Mouse (Mus musculus): ENCODE results near the gene Mpped2.
A peak's percentile ranks its signal among the peaks of the same experiment; 100 is the strongest.

Gene Mpped2

GRCm38 (mm10) chr2:106692783-106693701 is at the start of gene Mpped2:
Mpped2 (plus strand) TSS chr2:106693269.
- peak; percentile 53 for DNase-seq (ENCODE audit: low spot score)

DNA sequence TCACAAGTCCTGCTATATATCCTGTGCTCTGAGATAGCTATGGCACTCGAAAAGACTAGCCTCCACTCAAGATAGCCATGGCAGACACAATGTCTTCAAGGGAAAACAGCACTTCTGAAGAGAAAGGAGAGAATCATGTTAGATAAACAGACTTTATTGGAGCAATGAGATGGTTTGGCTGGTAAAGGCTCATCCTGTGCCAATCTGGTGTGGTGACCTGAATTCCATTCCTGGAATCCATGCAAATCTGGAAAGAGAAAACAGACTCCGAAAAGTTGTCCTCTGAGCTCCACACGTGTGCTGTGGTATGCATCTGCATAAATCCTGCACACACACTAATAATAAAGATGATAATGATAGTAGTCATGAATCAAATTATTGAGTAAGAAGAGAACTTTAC is 48.3 kb upstream of the Mpped2 start:
- DNase-seq (ENCODE audit: low spot score) = no peak

- peak; percentile 87 for DNase-seq (ENCODE audit: low spot score)
These were observed 43.1 kb upstream of the Mpped2 start for GRCm38 (mm10) chr2:106649686-106650570.

- DNase-seq (ENCODE audit: low spot score) = no peak
These were observed 40.9 kb upstream of the Mpped2 start for GRCm38 (mm10) chr2:106652151-106652550.

DNA sequence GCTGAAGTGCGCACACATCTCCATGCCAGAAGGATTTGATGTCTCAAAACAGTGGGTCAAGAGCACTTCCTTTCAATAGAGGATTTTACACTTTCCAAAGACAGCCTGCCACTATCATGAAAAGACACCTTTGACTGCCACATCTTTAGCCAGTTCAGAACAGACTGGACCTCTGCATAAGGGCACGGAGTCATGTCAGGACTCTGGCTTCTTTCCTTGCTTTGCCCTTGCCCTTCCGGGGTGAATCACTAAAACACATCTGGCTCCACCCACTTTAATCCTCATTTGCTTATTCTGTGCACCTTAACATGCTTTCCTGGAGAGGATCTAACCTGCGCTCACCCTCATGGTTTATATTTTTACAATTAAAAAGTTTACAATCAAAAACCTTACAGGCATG is 40.3 kb upstream of the Mpped2 start:
- no peak for DNase-seq (ENCODE audit: low spot score)

GRCm38 (mm10) chr2:106653261-106653660 is 39.8 kb upstream of the Mpped2 start:
- DNase-seq (ENCODE audit: low spot score) = no peak

- DNase-seq (ENCODE audit: low spot score) = no peak
These were observed 37.8 kb upstream of the Mpped2 start for GRCm38 (mm10) chr2:106655271-106655670.

GRCm38 (mm10) chr2:106665271-106665670 is 27.8 kb upstream of the Mpped2 start:
- no peak for DNase-seq (ENCODE audit: low spot score)

- DNase-seq (ENCODE audit: low spot score) = no peak
These were observed 18.8 kb upstream of the Mpped2 start for GRCm38 (mm10) chr2:106674319-106674718.

GRCm38 (mm10) chr2:106677449-106677848 is 15.6 kb upstream of the Mpped2 start:
- DNase-seq (ENCODE audit: low spot score) = no peak

- no peak for DNase-seq (ENCODE audit: low spot score)
These were observed 13.2 kb upstream of the Mpped2 start for GRCm38 (mm10) chr2:106679720-106680455.

DNA sequence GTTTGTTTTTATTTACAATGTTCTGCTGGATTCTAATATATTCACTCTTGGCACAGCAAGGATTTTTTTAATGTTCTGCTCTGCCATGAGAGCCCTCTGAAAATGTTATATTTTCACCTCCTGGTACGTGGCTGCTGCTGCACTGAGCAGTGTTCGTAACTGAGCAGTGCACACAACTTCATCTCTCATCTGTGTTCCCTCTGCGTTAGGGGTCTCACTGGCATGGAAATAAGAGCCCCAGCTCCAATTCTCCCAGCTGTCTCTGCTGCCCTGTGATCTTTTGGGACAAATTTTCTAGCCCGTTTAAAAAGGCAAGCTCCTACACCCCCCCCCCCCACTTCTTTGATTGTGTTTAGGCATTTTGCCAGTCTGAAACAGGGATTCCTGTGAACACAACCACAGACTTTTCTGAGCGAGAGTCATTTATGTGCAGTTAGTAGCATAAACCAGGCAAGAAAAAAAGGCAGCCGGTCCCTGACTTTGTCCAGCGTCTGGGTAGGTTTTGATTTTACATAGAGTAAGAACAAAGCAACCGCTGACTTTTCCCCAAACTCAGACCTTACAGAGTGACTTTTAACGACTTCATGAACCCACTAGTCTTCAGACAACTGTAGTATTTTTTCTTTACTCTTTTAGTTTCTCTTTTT is 9.8 kb upstream of the Mpped2 start:
- no peak for DNase-seq (ENCODE audit: low spot score)

- no peak for DNase-seq (ENCODE audit: low spot score)
These were observed 9.2 kb upstream of the Mpped2 start for GRCm38 (mm10) chr2:106683832-106684231.

- DNase-seq (ENCODE audit: low spot score) = no peak
These were observed 1.2 kb upstream of the Mpped2 start for GRCm38 (mm10) chr2:106691753-106692363.

DNA sequence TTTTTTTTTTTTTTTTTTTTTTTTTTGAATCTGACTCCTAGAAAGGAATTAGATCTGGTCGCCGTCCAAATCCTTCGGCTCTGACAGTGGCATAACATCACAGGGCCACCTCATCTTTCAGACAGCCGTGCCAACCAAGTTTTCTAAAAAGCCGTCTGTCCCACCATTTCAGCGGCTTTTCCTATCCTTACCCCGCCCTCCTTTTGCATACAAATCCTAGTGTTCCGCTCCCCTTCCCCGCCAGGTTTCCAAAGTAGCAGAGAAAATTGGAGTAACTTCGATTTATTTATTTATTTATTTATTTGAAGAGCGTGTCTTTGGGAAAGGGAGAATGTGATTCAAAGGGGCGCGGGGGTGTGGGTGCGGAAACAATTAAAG is 675 bp upstream of the Mpped2 start:
- no peak for DNase-seq (ENCODE audit: low spot score)

GRCm38 (mm10) chr2:106693702-106694566 is 865 bp downstream of the Mpped2 start:
- peak; percentile 41 for DNase-seq (ENCODE audit: low spot score)

DNA sequence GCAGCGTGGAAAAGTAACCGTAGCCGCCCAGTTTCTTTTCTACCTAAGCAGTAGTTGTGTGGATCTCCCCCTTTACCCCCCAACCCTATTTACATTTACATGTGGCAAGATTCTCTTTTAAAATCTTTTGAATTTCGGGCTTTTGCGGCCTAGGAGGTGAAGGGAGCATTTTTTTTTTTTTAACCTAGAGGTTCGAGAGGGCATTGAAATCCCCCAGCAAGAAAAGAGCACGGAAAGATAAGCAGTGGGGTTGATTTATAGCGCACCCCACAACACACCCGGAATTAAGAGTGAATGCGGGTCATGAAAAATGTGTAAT is 1.5 kb downstream of the Mpped2 start:
- DNase-seq (ENCODE audit: low spot score) = no peak

DNA sequence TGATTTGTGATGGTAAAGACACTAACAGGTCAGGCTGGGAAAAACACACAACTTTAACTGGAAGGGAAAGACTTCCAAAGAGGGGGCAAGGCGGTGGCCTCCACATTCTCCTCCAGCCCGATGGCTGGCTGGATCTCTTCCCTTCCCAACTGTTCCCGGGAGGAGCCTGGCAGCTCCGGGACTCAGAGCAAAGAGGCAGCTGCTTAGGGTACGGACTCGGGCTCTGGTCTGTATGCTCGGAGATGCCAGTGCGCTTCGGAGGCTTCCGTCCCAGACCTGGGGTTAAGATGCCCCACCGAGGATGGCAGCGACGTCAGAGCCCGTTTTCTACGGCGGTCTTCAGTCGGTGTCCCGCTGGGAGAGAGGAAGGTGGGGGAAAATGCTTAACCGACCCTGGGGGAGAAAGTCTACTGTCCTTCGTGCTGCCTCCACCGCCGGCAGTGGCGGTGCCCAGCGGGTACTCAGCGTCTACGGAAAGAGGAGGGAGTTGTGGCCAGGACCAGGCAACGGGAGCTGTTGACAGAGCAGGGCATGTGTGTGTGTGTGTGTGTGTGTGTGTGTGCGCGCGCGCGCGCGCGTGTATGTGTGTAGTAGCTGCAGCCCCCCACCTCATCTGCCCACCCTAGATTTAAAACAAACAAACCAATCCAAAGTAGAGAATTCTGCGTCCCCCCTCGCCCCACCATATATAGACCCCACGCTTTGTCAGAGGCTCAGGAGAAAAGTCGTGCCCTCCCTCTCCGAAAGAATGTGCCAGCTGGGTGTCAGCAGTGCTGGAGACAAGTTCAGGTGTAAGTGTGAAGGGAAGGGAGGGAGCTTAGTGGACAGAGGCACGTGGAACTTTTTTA is 2.0 kb downstream of the Mpped2 start:
- DNase-seq (ENCODE audit: low spot score) = peak; percentile 31

DNA sequence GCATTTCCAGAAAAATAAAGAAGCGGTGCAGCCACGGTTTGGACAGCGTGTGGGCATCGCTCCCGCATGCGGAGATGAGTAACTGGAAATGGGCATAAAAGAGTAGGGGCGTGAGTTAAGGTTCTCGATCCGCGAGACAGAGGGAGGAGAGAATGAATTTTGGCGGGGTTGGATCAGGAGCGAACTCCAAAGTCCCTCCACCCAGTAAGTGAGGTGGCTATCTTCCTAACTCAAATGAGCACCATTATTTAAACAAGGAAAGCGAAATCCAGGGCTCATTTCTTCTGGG is 2.6 kb downstream of the Mpped2 start:
- no peak for DNase-seq (ENCODE audit: low spot score)

- DNase-seq (ENCODE audit: low spot score) = no peak
These were observed 3.3 kb downstream of the Mpped2 start for GRCm38 (mm10) chr2:106696372-106696771.

Data from layer of hippocampus, adult 11-12 months (tissue).